Mouse (Mus musculus) stomach, postnatal 0 days (tissue): ENCODE measurements around the gene Dnmt3a. TPM values are rescaled to one million over a fixed set of nuclear protein-coding genes. Genes with fewer than 3 reads are reported as not detected.

ENCODE experiments used
- ATAC-seq: fragments of 200-750 bp; cut with Nextera tagmentation; 2 replicates; pipeline ENCODE4 v1.8.0; 2017; ENCODE audit not compliant: low FRiP score, low TSS enrichment
- DNase-seq: peaks from one replicate; pipeline ENCODE4 v3.0.0-alpha.2; 2016; ENCODE audit warnings: low spot score
- H3K27ac ChIP-seq: fragments of 300-500 bp; sonication (generic); replicated peaks from 2 replicates; pipeline ENCODE4 v1.5.1; 2014; ENCODE audit warnings: mild to moderate bottlenecking, control low read depth
- H3K27me3 ChIP-seq: fragments of 300-500 bp; sonication (generic); 2 replicates; pipeline ENCODE4 v1.6.1; 2014; ENCODE audit warnings: low read length; ENCODE audit not compliant: control insufficient read depth, insufficient read depth
- H3K36me3 ChIP-seq: fragments of 300-500 bp; sonication (generic); 2 replicates; pipeline ENCODE4 v1.6.1; 2014; ENCODE audit warnings: low read length, mixed read lengths; ENCODE audit not compliant: control insufficient read depth, insufficient read depth
- H3K4me1 ChIP-seq: fragments of 300-500 bp; sonication (generic); replicated peaks from 2 replicates; pipeline ENCODE4 v1.6.1; 2014; ENCODE audit warnings: antibody characterized with exemption; ENCODE audit not compliant: control insufficient read depth, insufficient read depth
- H3K4me2 ChIP-seq: fragments of 300-500 bp; sonication (generic); replicated peaks from 2 replicates; pipeline ENCODE4 v1.6.1; 2014; ENCODE audit warnings: low read depth, mild to moderate bottlenecking, control low read depth, moderate library complexity
- H3K4me3 ChIP-seq: fragments of 300-500 bp; sonication (generic); 2 replicates; pipeline ENCODE4 v1.5.1; 2014; ENCODE audit warnings: low read depth, low read length, control low read depth
- H3K9ac ChIP-seq: fragments of 300-500 bp; sonication (generic); 2 replicates; pipeline ENCODE4 v1.6.1; 2014; ENCODE audit warnings: mild to moderate bottlenecking, low read length, control low read depth, mixed read lengths
- H3K9me3 ChIP-seq: fragments of 300-500 bp; sonication (generic); 2 replicates; pipeline ENCODE4 v1.6.1; 2016; ENCODE audit warnings: low read length; ENCODE audit not compliant: control insufficient read depth
- CTCF ChIP-seq: IDR thresholded peaks from 2 replicates; pipeline ENCODE4 v1.5.1; 2016; ENCODE audit warnings: antibody characterized with exemption, low read depth, mild to moderate bottlenecking, moderate library complexity
- EP300 ChIP-seq: optimal IDR thresholded peaks from 2 replicates; pipeline ENCODE3; 2016; ENCODE audit warnings: antibody characterized with exemption
- WGBS: fragments of 180-500 bp; shearing (Covaris S2); extraction: QIAGEN DNeasy Blood & Tissue Kit; methylation state at CpG from one replicate; pipeline ENCODE4 v1.1.7; 2014; 5-methylcytosine and 5-hydroxymethylcytosine counted together
- polyA plus RNA-seq: library from polyadenylated mRNA; unstranded; fragments of >200 nt; fragmentation: Nextera tagmentation; extraction: Ambion mirVana; gene quantifications from 2 replicates; pipeline ENCODE4 v1.2.1, GENCODE M21; 2015

Gene Dnmt3a
- polyA plus RNA-seq, 1 experiment from 2014 or later: 44.0 TPM

DNA sequence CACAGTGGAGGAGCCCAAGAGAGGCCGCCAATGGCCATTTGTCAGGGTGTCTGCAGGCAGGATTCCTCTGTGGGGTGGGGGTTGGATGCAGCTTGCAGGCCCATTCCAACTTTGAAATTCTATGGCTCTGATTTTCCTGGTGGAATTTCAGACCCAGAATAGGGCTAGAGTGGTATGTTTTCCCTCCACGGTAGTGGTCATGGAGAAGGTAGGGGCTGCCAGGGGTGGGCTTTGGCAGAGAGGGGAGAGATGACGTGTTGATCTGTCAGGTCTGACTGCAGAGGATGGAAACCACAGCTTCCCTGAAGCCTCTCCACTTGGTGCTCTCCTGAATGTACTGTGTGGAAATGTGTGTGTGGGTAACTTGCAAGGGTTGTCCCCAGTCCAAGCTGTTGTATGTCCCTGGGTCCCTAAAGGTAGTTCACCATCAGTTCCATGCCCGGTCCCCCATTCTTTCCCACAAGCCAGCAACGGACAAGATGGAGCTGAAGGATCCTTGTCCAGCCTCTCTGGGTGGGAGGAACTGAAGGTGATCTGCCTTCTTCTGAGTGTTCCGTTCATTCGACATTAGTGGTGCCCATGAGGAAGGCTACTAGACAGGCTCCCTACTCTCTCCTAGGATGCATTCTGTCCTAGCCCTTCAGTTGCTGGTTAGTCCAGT is 3.8 kb downstream of the Dnmt3a start:
- 47% methylated on average over 7 of the region's 7 CpGs for WGBS
- H3K27me3 ChIP-seq: no peaks in the 10 kb centered on the region
- H3K27ac ChIP-seq: peak overlapping the region; percentile 30; the same call in 1 of the 2 replicates
- no peak overlapping the region for H3K4me3 ChIP-seq
- TF ChIP-seq CTCF (0 out of 2 replicates have a peak, but pooled peaks have one; percentile 8), EP300 (no peak)
- no peaks in the 10 kb centered on the region for H3K36me3 ChIP-seq
- peak overlapping the region; percentile 5; the same call in 1 of the 2 replicates for H3K4me2 ChIP-seq
- 0 out of 2 replicates have a peak overlapping the region, but pooled peaks have one; percentile 35 for H3K9ac ChIP-seq
- DNase-seq: peak; percentile 31
- ATAC-seq: no peak
- peaks cover 28% of the 10 kb centered on the region for H3K4me1 ChIP-seq
- no peaks in the 10 kb centered on the region for H3K9me3 ChIP-seq

DNA sequence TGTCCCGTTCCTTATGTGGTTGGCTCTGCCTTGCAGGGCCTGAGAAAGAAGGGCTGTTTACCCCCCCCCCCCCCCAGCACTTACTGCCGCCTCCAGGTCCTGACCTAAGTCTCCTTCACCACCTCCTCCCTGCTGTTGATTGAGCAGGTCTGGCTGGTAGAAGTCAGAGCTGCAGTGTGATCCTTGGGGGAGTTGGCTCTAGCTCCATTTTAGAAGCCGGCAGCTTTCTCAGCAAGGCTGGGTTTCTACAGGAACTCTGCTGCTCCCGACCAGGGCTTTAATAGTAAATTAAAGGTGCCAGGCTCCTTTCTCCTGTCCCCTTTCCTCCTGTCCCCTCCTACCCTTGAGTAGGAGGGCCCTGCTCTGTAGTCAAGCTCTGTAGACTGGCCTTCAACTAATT is 4.6 kb downstream of the Dnmt3a start:
- H3K9ac ChIP-seq: 0 out of 2 replicates have a peak overlapping the region, but pooled peaks have one; percentile 35
- WGBS: 11% methylated on average over 4 of the region's 4 CpGs

DNA sequence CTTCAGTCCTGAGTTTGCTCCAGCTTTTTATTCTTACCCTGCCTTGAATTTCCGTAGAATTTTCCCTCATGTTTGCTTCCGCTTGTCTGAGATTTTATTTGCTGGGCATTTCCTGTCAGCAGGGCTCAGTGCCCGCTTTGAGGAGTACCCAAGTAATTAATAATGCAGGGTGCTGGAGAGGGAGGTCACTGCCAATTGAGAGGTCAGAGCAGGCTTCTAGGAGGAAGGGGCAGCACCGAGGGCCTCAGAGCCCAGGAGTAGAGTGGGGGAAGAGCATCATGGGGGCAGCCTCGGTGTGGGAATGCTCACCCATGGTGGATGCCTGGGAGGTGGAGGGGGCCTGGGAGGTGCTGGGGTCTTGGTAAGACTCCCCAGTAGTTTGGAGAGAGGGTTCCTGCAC is 5.8 kb downstream of the Dnmt3a start:
- Histone ChIP-seq H3K9me3 (no peaks in the 10 kb centered on the region), H3K9ac (no peak overlapping the region), H3K4me3 (no peak overlapping the region), H3K27me3 (no peaks in the 10 kb centered on the region), H3K27ac (no peak overlapping the region), H3K4me1 (peaks cover 26% of the 10 kb centered on the region), H3K4me2 (peak overlapping the region; percentile 25; the same call in 1 of the 2 replicates), H3K36me3 (no peaks in the 10 kb centered on the region)
- 19% methylated on average over 5 of the region's 5 CpGs for WGBS
- ATAC-seq (no peak), DNase-seq (peak; percentile 25)
- TF ChIP-seq EP300: no peak
- no peak for TF ChIP-seq CTCF

More for the DNA sequence above, 4.6 kb downstream of the Dnmt3a start:
- Histone ChIP-seq H3K4me1 (peaks cover 30% of the 10 kb centered on the region), H3K27ac (peak overlapping the region; percentile 13; the same call in 1 of the 2 replicates), H3K4me2 (0 out of 2 replicates have a peak overlapping the region, but pooled peaks have one; percentile 3), H3K27me3 (no peaks in the 10 kb centered on the region), H3K9me3 (no peaks in the 10 kb centered on the region), H3K4me3 (no peak overlapping the region), H3K36me3 (no peaks in the 10 kb centered on the region)
- TF ChIP-seq CTCF: no peak
- ATAC-seq (no peak), DNase-seq (peak; percentile 29)

DNA sequence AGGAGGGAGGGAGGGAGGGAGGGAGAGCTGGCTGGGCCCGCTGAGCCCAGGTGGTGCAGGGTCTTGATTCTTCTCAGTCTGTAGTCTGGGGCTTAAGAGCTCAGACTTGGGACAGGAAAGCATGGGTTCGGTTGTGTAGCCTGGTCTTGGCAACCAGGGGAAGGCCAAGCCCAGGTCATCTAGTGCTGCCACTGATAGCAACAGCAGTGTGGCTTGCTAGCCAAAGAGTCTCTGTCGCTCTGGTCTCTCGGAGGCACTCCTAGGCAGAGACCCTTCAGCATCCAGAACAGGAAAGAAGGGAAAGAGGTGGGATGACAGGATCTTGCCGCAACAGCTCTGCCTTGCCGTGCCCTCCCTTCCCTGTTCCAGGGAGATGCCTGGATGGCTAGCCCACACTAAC is 6.4 kb downstream of the Dnmt3a start:
- WGBS: 51% methylated on average over 6 of the region's 6 CpGs
- Histone ChIP-seq H3K36me3 (no peaks in the 10 kb centered on the region), H3K27ac (0 out of 2 replicates have a peak overlapping the region, but pooled peaks have one; percentile 8), H3K4me2 (no peak overlapping the region), H3K4me1 (peaks cover 26% of the 10 kb centered on the region), H3K9me3 (no peaks in the 10 kb centered on the region), H3K27me3 (no peaks in the 10 kb centered on the region), H3K9ac (no peak overlapping the region), H3K4me3 (no peak overlapping the region)
- no peak for TF ChIP-seq EP300
- no peak for TF ChIP-seq CTCF
- no peak for ATAC-seq
- DNase-seq: no peak

DNA sequence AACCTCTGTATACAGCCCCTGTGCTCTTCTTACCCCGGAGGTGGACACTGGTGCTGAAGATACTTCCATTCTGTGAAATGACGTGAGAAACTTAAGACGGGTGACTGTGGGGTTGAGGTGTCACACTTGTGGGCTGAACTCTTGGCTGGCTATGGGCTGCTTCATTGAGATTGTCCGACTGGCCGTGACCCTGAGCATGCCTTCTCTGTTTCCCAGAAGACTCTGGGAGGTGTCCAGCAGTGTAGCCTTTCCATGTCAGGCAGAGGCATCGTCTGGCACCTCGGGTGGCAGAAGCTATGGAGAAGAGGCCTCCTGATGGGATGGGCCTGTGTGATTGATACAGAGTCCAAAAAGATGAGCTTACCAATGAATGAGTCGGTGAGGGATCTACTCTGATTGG is 7.3 kb downstream of the Dnmt3a start:
- H3K4me2 ChIP-seq: no peak overlapping the region
- no peaks in the 10 kb centered on the region for H3K9me3 ChIP-seq
- no peak overlapping the region for H3K9ac ChIP-seq
- no peak overlapping the region for H3K27ac ChIP-seq
- TF ChIP-seq EP300 (no peak), CTCF (no peak)
- peaks cover 31% of the 10 kb centered on the region for H3K4me1 ChIP-seq
- DNase-seq: no peak
- WGBS: 86% methylated on average over 8 of the region's 8 CpGs
- ATAC-seq: no peak
- H3K36me3 ChIP-seq: no peaks in the 10 kb centered on the region
- no peak overlapping the region for H3K4me3 ChIP-seq
- H3K27me3 ChIP-seq: no peaks in the 10 kb centered on the region

DNA sequence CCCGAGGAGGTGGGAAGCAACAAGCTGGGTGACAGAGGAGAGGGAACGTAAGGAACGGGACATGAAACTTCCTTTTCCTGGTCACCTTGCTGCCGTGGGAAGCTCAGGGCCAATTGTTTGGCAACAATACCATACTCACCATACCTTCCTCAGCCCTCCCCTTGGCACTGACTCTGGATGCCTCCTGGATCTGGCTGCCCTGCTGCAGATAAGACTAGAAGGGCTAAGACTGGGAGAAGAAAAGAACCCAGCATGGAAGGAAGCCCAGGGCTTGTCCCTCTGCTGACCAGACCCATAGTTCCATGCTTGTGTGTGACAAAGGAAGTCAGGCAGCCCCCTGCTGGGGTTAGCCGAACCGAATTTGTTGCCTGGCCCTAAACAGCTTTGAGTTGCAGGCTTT is 9.6 kb downstream of the Dnmt3a start:
- Histone ChIP-seq H3K4me1 (peaks cover 21% of the 10 kb centered on the region), H3K27ac (no peak overlapping the region), H3K9me3 (no peaks in the 10 kb centered on the region), H3K27me3 (no peaks in the 10 kb centered on the region), H3K36me3 (no peaks in the 10 kb centered on the region), H3K9ac (no peak overlapping the region), H3K4me3 (no peak overlapping the region), H3K4me2 (no peak overlapping the region)
- WGBS: 36% methylated on average over 6 of the region's 6 CpGs
- ATAC-seq (no peak), DNase-seq (no peak)
- TF ChIP-seq CTCF: no peak
- no peak for TF ChIP-seq EP300
